Mouse (Mus musculus) cortical plate, adult 2 months (tissue): Measurements from ENCODE around the gene Dlg2.

Experiments used
- CTCF ChIP-seq: fragments of 200-500 bp; IDR thresholded peaks from 2 replicates; pipeline ENCODE4 v1.5.1; 2011; ENCODE audit warnings: mild to moderate bottlenecking, control low read depth, low read length; ENCODE audit not compliant: insufficient read depth; ENCODE audit errors: extremely low read depth
- POLR2A ChIP-seq: fragments of 200-500 bp; IDR thresholded peaks from 2 replicates; pipeline ENCODE4 v1.6.1; 2011; ENCODE audit warnings: mild to moderate bottlenecking, low read length, control low read depth; ENCODE audit not compliant: insufficient read depth; ENCODE audit errors: extremely low read depth

GRCm38 (mm10) chr7:91071751-91072707 is 595.6 kb downstream of the Dlg2 start:
- TF ChIP-seq CTCF: no peak
- TF ChIP-seq POLR2A: no peak
